Mouse (Mus musculus) hindbrain, embryonic 11.5 days (tissue): ENCODE results near the gene Rnf168. TPM values are rescaled to one million over a fixed set of nuclear protein-coding genes. Genes with fewer than 3 reads are reported as not detected.
A peak's percentile ranks its signal among the peaks of the same experiment; 100 is the strongest.
"Not testable (repeated sequence)": the region's sequence is repeated elsewhere in the genome, so short reads cannot be mapped to it uniquely, and the experiment has no call there.

ENCODE experiments used
- ATAC-seq: fragments of 200-750 bp; cut with Nextera tagmentation; 2 replicates; pipeline ENCODE4 v1.8.0; 2017; ENCODE audit warnings: mild to moderate bottlenecking, moderate TSS enrichment, moderate library complexity; ENCODE audit not compliant: low FRiP score
- DNase-seq: peaks from one replicate; pipeline ENCODE4 v3.0.0-alpha.2; 2015; ENCODE audit warnings: low spot score
- H3K27ac ChIP-seq: fragments of 300-500 bp; sonication (generic); 2 replicates; pipeline ENCODE4 v1.5.1; 2014; ENCODE audit warnings: mild to moderate bottlenecking, low read depth, low read length
- H3K27me3 ChIP-seq: fragments of 300-500 bp; sonication (generic); 2 replicates; pipeline ENCODE4 v1.6.1; 2014; ENCODE audit warnings: mild to moderate bottlenecking, low read length, moderate library complexity, mixed read lengths; ENCODE audit not compliant: control insufficient read depth, insufficient read depth
- H3K36me3 ChIP-seq: fragments of 300-500 bp; sonication (generic); 2 replicates; pipeline ENCODE4 v1.6.1; 2014; ENCODE audit warnings: mild to moderate bottlenecking, low read length, moderate library complexity, mixed read lengths; ENCODE audit not compliant: control insufficient read depth, insufficient read depth
- H3K4me1 ChIP-seq: fragments of 300-500 bp; sonication (generic); replicated peaks from 2 replicates; pipeline ENCODE4 v1.6.1; 2014; ENCODE audit warnings: low read length, mixed read lengths; ENCODE audit not compliant: control insufficient read depth, insufficient read depth
- H3K4me2 ChIP-seq: fragments of 300-500 bp; sonication (generic); replicated peaks from 2 replicates; pipeline ENCODE4 v1.6.1; 2014; ENCODE audit warnings: mild to moderate bottlenecking, low read depth, low read length
- H3K4me3 ChIP-seq: fragments of 300-500 bp; sonication (generic); 2 replicates; pipeline ENCODE4 v1.5.1; 2014; ENCODE audit warnings: low read depth, low read length
- H3K9ac ChIP-seq: fragments of 300-500 bp; sonication (generic); 2 replicates; pipeline ENCODE4 v1.6.1; 2014; ENCODE audit warnings: low read depth, low read length
- H3K9me3 ChIP-seq: fragments of 300-500 bp; sonication (generic); 2 replicates; pipeline ENCODE4 v1.6.1; 2016; ENCODE audit warnings: low read length; ENCODE audit not compliant: control insufficient read depth
- WGBS: fragments of 180-500 bp; shearing (Covaris S2); extraction: QIAGEN DNeasy Blood & Tissue Kit; methylation state at CpG from one replicate; pipeline ENCODE4 v1.1.7; 2014; 5-methylcytosine and 5-hydroxymethylcytosine counted together
- polyA plus RNA-seq: library from polyadenylated mRNA; unstranded; fragments of >200 nt; fragmentation: Nextera tagmentation; extraction: Ambion mirVana; gene quantifications from 2 replicates; pipeline ENCODE4 v1.2.1, GENCODE M21; 2014

Rnf168 gene
- polyA plus RNA-seq: 25.8 and 31.1 TPM in 2 replicates

- H3K36me3 ChIP-seq: 0 out of 2 replicates have a peak, but pooled peaks cover 2% of the 10 kb centered on the region
- H3K4me1 ChIP-seq: no peaks in the 10 kb centered on the region
- H3K9ac ChIP-seq: peak within 1 kb of the TSS; percentile 88
- H3K27me3 ChIP-seq: no peaks in the 10 kb centered on the region
- H3K27ac ChIP-seq: peak within 1 kb of the TSS; percentile 86
- ATAC-seq (peak; percentile 91), DNase-seq (peak; percentile 90)
- under 1% methylated on average over 71 of the region's 75 CpGs for WGBS
- no peaks in the 10 kb centered on the region for H3K9me3 ChIP-seq
- H3K4me3 ChIP-seq: peak within 1 kb of the TSS; percentile 75
- peak within 1 kb of the TSS; percentile 67 for H3K4me2 ChIP-seq
Measured at GRCm38 (mm10) chr16:32277308-32278256, at the start of gene Rnf168. Gene Rnf168, plus strand, starts transcription at chr16:32277459.

GRCm38 (mm10) chr16:32232050-32232449 is 45.2 kb upstream of the Rnf168 start:
- 88% methylated on average over 3 of the region's 3 CpGs for WGBS

GRCm38 (mm10) chr16:32237930-32238680 is 39.2 kb upstream of the Rnf168 start:
- no peak overlapping the region for H3K4me2 ChIP-seq
- H3K36me3 ChIP-seq: 0 out of 2 replicates have a peak, but pooled peaks cover under 1% of the 10 kb centered on the region
- no peak overlapping the region for H3K27ac ChIP-seq
- ATAC-seq: no peak
- DNase-seq: no peak
- H3K4me3 ChIP-seq: no peak overlapping the region
- no peaks in the 10 kb centered on the region for H3K9me3 ChIP-seq
- no peak overlapping the region for H3K9ac ChIP-seq
- 92% methylated on average over 19 of the region's 19 CpGs for WGBS
- no peaks in the 10 kb centered on the region for H3K4me1 ChIP-seq
- H3K27me3 ChIP-seq: no peaks in the 10 kb centered on the region

More at GRCm38 (mm10) chr16:32232050-32232449, 45.2 kb upstream of the Rnf168 start:
- not testable (repeated sequence) for H3K27ac ChIP-seq, H3K4me2 ChIP-seq, DNase-seq, H3K27me3 ChIP-seq, H3K9me3 ChIP-seq, H3K4me1 ChIP-seq, H3K4me3 ChIP-seq, H3K9ac ChIP-seq, H3K36me3 ChIP-seq, ATAC-seq

GRCm38 (mm10) chr16:32239428-32240312 is 37.6 kb upstream of the Rnf168 start:
- Histone ChIP-seq H3K36me3 (no peaks in the 10 kb centered on the region), H3K4me2 (no peak overlapping the region), H3K27me3 (no peaks in the 10 kb centered on the region), H3K9ac (no peak overlapping the region), H3K4me3 (no peak overlapping the region), H3K9me3 (no peaks in the 10 kb centered on the region), H3K27ac (no peak overlapping the region), H3K4me1 (no peaks in the 10 kb centered on the region)
- DNase-seq (no peak), ATAC-seq (no peak)
- 92% methylated on average over 2 of the region's 2 CpGs for WGBS

- no peak for DNase-seq
Measured at GRCm38 (mm10) chr16:32243901-32244300, 33.4 kb upstream of the Rnf168 start.

GRCm38 (mm10) chr16:32246351-32246791 is 30.9 kb upstream of the Rnf168 start:
- ATAC-seq: no peak; the same call in 1 of the 2 replicates
- Histone ChIP-seq H3K9ac (peak overlapping the region; percentile 96), H3K27ac (peak overlapping the region; percentile 90), H3K4me3 (peak overlapping the region; percentile 86), H3K9me3 (no peaks in the 10 kb centered on the region), H3K36me3 (no peaks in the 10 kb centered on the region), H3K4me1 (peaks cover 2% of the 10 kb centered on the region; the same call in 1 of the 2 replicates), H3K4me2 (peak overlapping the region; percentile 67), H3K27me3 (no peaks in the 10 kb centered on the region)
- DNase-seq: peak; percentile 56
- WGBS: under 1% methylated on average over 27 of the region's 41 CpGs

More at GRCm38 (mm10) chr16:32243901-32244300, 33.4 kb upstream of the Rnf168 start:
- whole genome bisulfite sequencing: 85% methylated on average over 3 of the region's 3 CpGs
- ATAC-seq: no peak
- H3K27me3 ChIP-seq: no peaks in the 10 kb centered on the region
- no peak overlapping the region for H3K9ac ChIP-seq
- H3K4me3 ChIP-seq: no peak overlapping the region
- H3K4me1 ChIP-seq: peaks cover 2% of the 10 kb centered on the region; the same call in 1 of the 2 replicates
- no peaks in the 10 kb centered on the region for H3K9me3 ChIP-seq
- H3K4me2 ChIP-seq: no peak overlapping the region
- H3K27ac ChIP-seq: no peak overlapping the region
- no peaks in the 10 kb centered on the region for H3K36me3 ChIP-seq

GRCm38 (mm10) chr16:32246952-32247370 is 30.3 kb upstream of the Rnf168 start, which contains the start of the genes Fbxo45 and Wdr53:
Gene Fbxo45, minus strand, starts transcription at chr16:32247158.
Gene Wdr53, plus strand, starts transcription at chr16:32247227.
- 0% methylated on average over 29 of the region's 48 CpGs for WGBS
- peak; percentile 98 for ATAC-seq

More at GRCm38 (mm10) chr16:32246952-32247370, 30.3 kb upstream of the Rnf168 start, which contains the start of the genes Fbxo45 and Wdr53:
- Histone ChIP-seq H3K4me1 (peaks cover 2% of the 10 kb centered on the region; the same call in 1 of the 2 replicates), H3K9ac (peak within 1 kb of the TSS; percentile 96), H3K4me3 (peak within 1 kb of the TSS; percentile 86), H3K36me3 (no peaks in the 10 kb centered on the region), H3K27me3 (no peaks in the 10 kb centered on the region), H3K4me2 (peak within 1 kb of the TSS; percentile 67), H3K9me3 (no peaks in the 10 kb centered on the region), H3K27ac (peak within 1 kb of the TSS; percentile 90)
- DNase-seq: peak; percentile 92
